18 mouse cellular contexts compared by ENCODE assay signal in genomic region chr19:40249352-40249751, GRCm38 (mm10). TPM values are rescaled to one million over a fixed set of nuclear protein-coding genes. Genes with fewer than 3 reads are reported as not detected.
A peak's percentile ranks its signal among the peaks of the same experiment; 100 is the strongest.
DNase-seq lines count a peak whose midpoint lies in the region; ATAC-seq and TF ChIP-seq lines count a peak whose summit lies in the region.
"Had no signal": no experiment of that assay in that cellular context is flagged by ENCODE, and none has a peak within 500 bp of the region (broad histone marks: within the 10 kb centered on the region; RNA-seq: fewer than 3 reads in every experiment).

No protein-coding gene starts in this region.

- ATAC-seq in heart, embryonic 12.5 days (ENCODE audit: insufficient number of reproducible peaks, low FRiP score): peak; percentile 43; the same call in 1 of the 2 replicates
- peak; percentile 26; the same call in 1 of the 2 replicates for ATAC-seq in liver, embryonic 11.5 days (replicated peaks; ENCODE audit: low FRiP score)
- no peak for ATAC-seq in kidney, embryonic 15.5 days (replicated peaks; ENCODE audit: low FRiP score)
- ATAC-seq: Patski had no signal

- intact Hi-C loops in heart, adult 2 months (cut with DNase I): no loop called here

- no peak for TF ChIP-seq POLR2A in heart, adult 2 months (IDR thresholded peaks at IDR 0.05; ENCODE audit: insufficient read depth, low read depth, low read length)

- no peak overlapping the region for H3K4me3 ChIP-seq in heart, adult 2 months
- H3K4me3 ChIP-seq in heart, embryonic 12.5 days: no peak overlapping the region
- H3K4me3 ChIP-seq in liver, embryonic 11.5 days (ENCODE audit: low read depth, low read length): no peak overlapping the region
- H3K4me3 ChIP-seq in kidney, embryonic 15.5 days (replicated peaks): no peak overlapping the region
- H3K4me3 ChIP-seq: left cerebral cortex, adult 2 months; limb, embryonic 12.5 days; midbrain, embryonic 10.5 days had no signal

- no peak for TF ChIP-seq CTCF in heart, adult 2 months (IDR thresholded peaks at IDR 0.05)

- H3K27me3 ChIP-seq in heart, adult 2 months (ENCODE audit: control insufficient read depth, insufficient read depth, low read length): no peaks in the 10 kb centered on the region
- no peaks in the 10 kb centered on the region for H3K27me3 ChIP-seq in heart, embryonic 12.5 days (replicated peaks)
- H3K27me3 ChIP-seq in liver, embryonic 11.5 days (replicated peaks; ENCODE audit: control insufficient read depth, insufficient read depth, low read length): no peaks in the 10 kb centered on the region
- no peaks in the 10 kb centered on the region for H3K27me3 ChIP-seq in kidney, embryonic 15.5 days
- H3K27me3 ChIP-seq: limb, embryonic 12.5 days; Patski had no signal

- DNase-seq in heart, adult 2 months: peak in 1 of 2 experiments; percentile 26
- no peak for DNase-seq in heart, adult 8-10 months (ENCODE audit: low spot score)
- DNase-seq in liver, embryonic 11.5 days (ENCODE audit: low spot score): no peak
- DNase-seq in lung, postnatal 25 days (ENCODE audit: low spot score): peak; percentile 66
- DNase-seq in cerebellum, adult 9-10 months: no peak
- no peak for DNase-seq in layer of hippocampus, adult 18-20 months (ENCODE audit: low spot score in 2 of 2)
- DNase-seq: cerebellum, adult 9-11 months; gastrocnemius, postnatal 14 days; kidney, adult 2 months; kidney, postnatal 4 days; right cerebral cortex, postnatal 14 days had no signal

- H3K9me3 ChIP-seq in heart, embryonic 12.5 days (replicated peaks): no peaks in the 10 kb centered on the region
- no peaks in the 10 kb centered on the region for H3K9me3 ChIP-seq in liver, embryonic 11.5 days (ENCODE audit: control insufficient read depth, low read length)
- no peaks in the 10 kb centered on the region for H3K9me3 ChIP-seq in kidney, embryonic 15.5 days (replicated peaks)
- H3K9me3 ChIP-seq: limb, embryonic 12.5 days; midbrain, embryonic 10.5 days had no signal

- peak overlapping the region; percentile 38 for H3K27ac ChIP-seq in heart, adult 2 months
- H3K27ac ChIP-seq in heart, embryonic 12.5 days (ENCODE audit: poor library complexity, severe bottlenecking): peak overlapping the region; percentile 84
- H3K27ac ChIP-seq in liver, embryonic 11.5 days (ENCODE audit: low read depth, low read length): no peak overlapping the region; the same call in 1 of the 2 replicates
- H3K27ac ChIP-seq in kidney, embryonic 15.5 days: no peak overlapping the region
- H3K27ac ChIP-seq: hindbrain, embryonic 14.5 days; left cerebral cortex, adult 2 months; limb, embryonic 12.5 days; midbrain, embryonic 10.5 days had no signal

- H3K4me1 ChIP-seq in heart, adult 2 months (ENCODE audit: control insufficient read depth, insufficient read depth, low read length): peaks cover 14% of the 10 kb centered on the region
- H3K4me1 ChIP-seq in heart, embryonic 12.5 days (replicated peaks): peaks cover 43% of the 10 kb centered on the region
- H3K4me1 ChIP-seq in liver, embryonic 11.5 days (replicated peaks; ENCODE audit: control insufficient read depth, insufficient read depth, low read length): no peaks in the 10 kb centered on the region
- H3K4me1 ChIP-seq in kidney, embryonic 15.5 days: 0 out of 2 replicates have a peak, but pooled peaks cover 4% of the 10 kb centered on the region
- H3K4me1 ChIP-seq: limb, embryonic 12.5 days had no signal

- H3K9ac ChIP-seq in heart, adult 2 months (ENCODE audit: low read depth, low read length): 0 out of 2 replicates have a peak overlapping the region, but pooled peaks have one; percentile 16
- no peak overlapping the region for H3K9ac ChIP-seq in heart, embryonic 12.5 days
- no peak overlapping the region for H3K9ac ChIP-seq in liver, embryonic 11.5 days (ENCODE audit: low read depth, low read length)
- H3K9ac ChIP-seq in kidney, embryonic 15.5 days: no peak overlapping the region
- H3K9ac ChIP-seq: hindbrain, embryonic 14.5 days; limb, embryonic 12.5 days had no signal

- H3K4me2 ChIP-seq in heart, embryonic 12.5 days: peak overlapping the region; percentile 27
- H3K4me2 ChIP-seq in liver, embryonic 11.5 days: no peak overlapping the region
- H3K4me2 ChIP-seq in kidney, embryonic 15.5 days: no peak overlapping the region
- H3K4me2 ChIP-seq: hindbrain, embryonic 14.5 days; limb, embryonic 12.5 days had no signal

- no peaks in the 10 kb centered on the region for H3K79me2 ChIP-seq in heart, adult 2 months (replicated peaks; ENCODE audit: control insufficient read depth, insufficient read depth, low read length)

- H3K36me3 ChIP-seq in heart, adult 2 months (ENCODE audit: control insufficient read depth, insufficient read depth, low read length): peaks cover 23% of the 10 kb centered on the region
- peaks cover 26% of the 10 kb centered on the region for H3K36me3 ChIP-seq in heart, embryonic 12.5 days
- no peaks in the 10 kb centered on the region; the same call in 1 of the 2 replicates for H3K36me3 ChIP-seq in liver, embryonic 11.5 days (ENCODE audit: control insufficient read depth, insufficient read depth, low read length)
- H3K36me3 ChIP-seq in kidney, embryonic 15.5 days: no peaks in the 10 kb centered on the region
- H3K36me3 ChIP-seq: limb, embryonic 12.5 days had no signal

- 16% methylated on average over 11 of the region's 11 CpGs for WGBS in heart, adult 2 months
- WGBS in heart, embryonic 12.5 days: 21% methylated on average over 11 of the region's 11 CpGs
- WGBS in liver, embryonic 11.5 days: 50% methylated on average over 11 of the region's 11 CpGs
- whole genome bisulfite sequencing in kidney, embryonic 15.5 days: 80% methylated on average over 11 of the region's 11 CpGs

- TF ChIP-seq EP300 in heart, adult 2 months (IDR thresholded peaks at IDR 0.05; ENCODE audit: insufficient read depth, low read depth, low read length): no peak

RNA-seq across cellular contexts. Expression of gene Pdlim1, which starts 22.3 kb away (rescaled TPM):
- 100 to 1,000 TPM; 137 to 139 TPM for total RNA-seq in heart, adult 2 months (2021)
- polyA plus RNA-seq in heart, adult 2 months (2012; rRNA removed): 116 and 125 TPM in 2 replicates
- 100 to 1,000 TPM; 114 to 157 (median 136) TPM for total RNA-seq in heart, adult 8-10 months (2022)
- 311 and 316 TPM in 2 replicates for polyA plus RNA-seq in heart, embryonic 12.5 days (2016; fragmentation: Nextera tagmentation; extraction: Ambion mirVana)
- 116 and 118 TPM in 2 replicates for polyA plus RNA-seq in liver, embryonic 11.5 days (2014; fragmentation: Nextera tagmentation; extraction: Ambion mirVana)
- total RNA-seq in layer of hippocampus, adult 18-20 months (2021): 10 to 100 TPM; 15.8 to 21.7 TPM
- 38.4 and 38.9 TPM in 2 replicates for polyA plus RNA-seq in kidney, embryonic 15.5 days (2015; fragmentation: Nextera tagmentation; extraction: Ambion mirVana)

Comparison
In these comparisons a context has a peak if more than half of its experiments do, and no peak if none do; other contexts are left out.
1. H3K27ac ChIP-seq: peak in heart, adult 2 months (single experiment) and heart, embryonic 12.5 days (single experiment); none in liver, embryonic 11.5 days (single experiment) and kidney, embryonic 15.5 days (single experiment).